Mouse (Mus musculus): ENCODE results near the gene Tmem54. TPM values are rescaled to one million over a fixed set of nuclear protein-coding genes. Genes with fewer than 3 reads are reported as not detected.

Tmem54 gene
- polyA plus RNA-seq, 1 experiment from 2014 or later = 0.16 TPM

GRCm38 (mm10) chr4:129134799-129135585 lies 29.6 kb downstream of the Tmem54 start:
- H3K4me2 ChIP-seq (ENCODE audit: low read length) = peak overlapping the region; percentile 45
- no peak overlapping the region for H3K27ac ChIP-seq (ENCODE audit: low read depth, low read length)
- no peak overlapping the region for H3K4me3 ChIP-seq (ENCODE audit: low read length)
- no peak for ATAC-seq
- no peaks in the 10 kb centered on the region for H3K9me3 ChIP-seq (ENCODE audit: control insufficient read depth, low read length)
- no peaks in the 10 kb centered on the region; the same call in 1 of the 2 replicates for H3K27me3 ChIP-seq (replicated peaks; ENCODE audit: control insufficient read depth, insufficient read depth, low read length)
- WGBS = 8% methylated on average over 15 of the region's 15 CpGs
- peaks cover 21% of the 10 kb centered on the region for H3K4me1 ChIP-seq (ENCODE audit: control insufficient read depth, insufficient read depth, low read depth, low read length)
- peak overlapping the region; percentile 45; the same call in 1 of the 2 replicates for H3K9ac ChIP-seq (ENCODE audit: low read depth, low read length)
- no peaks in the 10 kb centered on the region for H3K36me3 ChIP-seq (ENCODE audit: control insufficient read depth, insufficient read depth, low read length)

- Histone ChIP-seq H3K27me3 (replicated peaks; ENCODE audit: control insufficient read depth, insufficient read depth, low read length) (no peaks in the 10 kb centered on the region; the same call in 1 of the 2 replicates), H3K9ac (ENCODE audit: low read depth, low read length) (no peak overlapping the region), H3K36me3 (ENCODE audit: control insufficient read depth, insufficient read depth, low read length) (no peaks in the 10 kb centered on the region), H3K27ac (ENCODE audit: low read depth, low read length) (no peak overlapping the region), H3K9me3 (ENCODE audit: control insufficient read depth, low read length) (no peaks in the 10 kb centered on the region), H3K4me2 (ENCODE audit: low read length) (no peak overlapping the region), H3K4me3 (ENCODE audit: low read length) (no peak overlapping the region), H3K4me1 (ENCODE audit: control insufficient read depth, insufficient read depth, low read depth, low read length) (peaks cover 15% of the 10 kb centered on the region)
- 56% methylated on average over 2 of the region's 2 CpGs for WGBS
- ATAC-seq = no peak
Observed at GRCm38 (mm10) chr4:129135637-129136036, 30.3 kb downstream of the Tmem54 start.

GRCm38 (mm10) chr4:129136189-129136578 lies 30.8 kb downstream of the Tmem54 start:
- Histone ChIP-seq H3K4me1 (ENCODE audit: control insufficient read depth, insufficient read depth, low read depth, low read length) (peaks cover 15% of the 10 kb centered on the region), H3K9ac (ENCODE audit: low read depth, low read length) (peak overlapping the region; percentile 88), H3K27me3 (replicated peaks; ENCODE audit: control insufficient read depth, insufficient read depth, low read length) (no peaks in the 10 kb centered on the region; the same call in 1 of the 2 replicates), H3K9me3 (ENCODE audit: control insufficient read depth, low read length) (no peaks in the 10 kb centered on the region), H3K4me3 (ENCODE audit: low read length) (peak overlapping the region; percentile 70), H3K36me3 (ENCODE audit: control insufficient read depth, insufficient read depth, low read length) (no peaks in the 10 kb centered on the region), H3K4me2 (ENCODE audit: low read length) (peak overlapping the region; percentile 97), H3K27ac (ENCODE audit: low read depth, low read length) (no peak overlapping the region)
- 0 out of 2 replicates have a peak, but pooled peaks have one; percentile 32 for ATAC-seq
- 36% methylated on average over 9 of the region's 9 CpGs for WGBS

- no peaks in the 10 kb centered on the region for H3K9me3 ChIP-seq (ENCODE audit: control insufficient read depth, low read length)
- peak within 1 kb of the TSS; percentile 70 for H3K4me3 ChIP-seq (ENCODE audit: low read length)
- peak within 1 kb of the TSS; percentile 88 for H3K9ac ChIP-seq (ENCODE audit: low read depth, low read length)
- no peak within 1 kb of the TSS for H3K27ac ChIP-seq (ENCODE audit: low read depth, low read length)
- peaks cover 20% of the 10 kb centered on the region for H3K4me1 ChIP-seq (ENCODE audit: control insufficient read depth, insufficient read depth, low read depth, low read length)
- peak; percentile 31; the same call in 1 of the 2 replicates for ATAC-seq
- WGBS = 0% methylated on average over 25 of the region's 80 CpGs
- H3K36me3 ChIP-seq (ENCODE audit: control insufficient read depth, insufficient read depth, low read length) = no peaks in the 10 kb centered on the region
- peak within 1 kb of the TSS; percentile 97 for H3K4me2 ChIP-seq (ENCODE audit: low read length)
- H3K27me3 ChIP-seq (replicated peaks; ENCODE audit: control insufficient read depth, insufficient read depth, low read length) = no peaks in the 10 kb centered on the region; the same call in 1 of the 2 replicates
Observed at GRCm38 (mm10) chr4:129136579-129137391, 31.4 kb downstream of the Tmem54 start, which contains the start of gene Fndc5. TSS of gene Fndc5 (plus strand) at chr4:129136999.

GRCm38 (mm10) chr4:129137392-129138321 lies 32.3 kb downstream of the Tmem54 start:
- peak overlapping the region; percentile 88 for H3K9ac ChIP-seq (ENCODE audit: low read depth, low read length)
- peak overlapping the region; percentile 70 for H3K4me3 ChIP-seq (ENCODE audit: low read length)
- H3K9me3 ChIP-seq (ENCODE audit: control insufficient read depth, low read length) = no peaks in the 10 kb centered on the region
- no peak overlapping the region for H3K27ac ChIP-seq (ENCODE audit: low read depth, low read length)
- no peaks in the 10 kb centered on the region; the same call in 1 of the 2 replicates for H3K27me3 ChIP-seq (replicated peaks; ENCODE audit: control insufficient read depth, insufficient read depth, low read length)
- no peaks in the 10 kb centered on the region for H3K36me3 ChIP-seq (ENCODE audit: control insufficient read depth, insufficient read depth, low read length)
- 0 out of 2 replicates have a peak, but pooled peaks have one; percentile 7 for ATAC-seq
- 39% methylated on average over 14 of the region's 14 CpGs for whole genome bisulfite sequencing
- H3K4me2 ChIP-seq (ENCODE audit: low read length) = peak overlapping the region; percentile 97
- H3K4me1 ChIP-seq (ENCODE audit: control insufficient read depth, insufficient read depth, low read depth, low read length) = peaks cover 28% of the 10 kb centered on the region

- H3K27ac ChIP-seq (ENCODE audit: low read depth, low read length) = no peak overlapping the region
- H3K9me3 ChIP-seq (ENCODE audit: control insufficient read depth, low read length) = no peaks in the 10 kb centered on the region
- H3K27me3 ChIP-seq (replicated peaks; ENCODE audit: control insufficient read depth, insufficient read depth, low read length) = no peaks in the 10 kb centered on the region; the same call in 1 of the 2 replicates
- no peak overlapping the region for H3K4me3 ChIP-seq (ENCODE audit: low read length)
- no peak overlapping the region for H3K9ac ChIP-seq (ENCODE audit: low read depth, low read length)
- H3K36me3 ChIP-seq (ENCODE audit: control insufficient read depth, insufficient read depth, low read length) = no peaks in the 10 kb centered on the region
- WGBS = 93% methylated on average over 5 of the region's 5 CpGs
- ATAC-seq = no peak
- H3K4me2 ChIP-seq (ENCODE audit: low read length) = no peak overlapping the region
- H3K4me1 ChIP-seq (ENCODE audit: control insufficient read depth, insufficient read depth, low read depth, low read length) = peaks cover 36% of the 10 kb centered on the region
Observed at GRCm38 (mm10) chr4:129139642-129140041, 34.3 kb downstream of the Tmem54 start.

GRCm38 (mm10) chr4:129140808-129141207 lies 35.5 kb downstream of the Tmem54 start:
- 87% methylated on average over 4 of the region's 4 CpGs for WGBS
- no peak overlapping the region for H3K4me3 ChIP-seq (ENCODE audit: low read length)
- no peaks in the 10 kb centered on the region for H3K36me3 ChIP-seq (ENCODE audit: control insufficient read depth, insufficient read depth, low read length)
- no peaks in the 10 kb centered on the region for H3K27me3 ChIP-seq (replicated peaks; ENCODE audit: control insufficient read depth, insufficient read depth, low read length)
- H3K4me2 ChIP-seq (ENCODE audit: low read length) = no peak overlapping the region
- peaks cover 42% of the 10 kb centered on the region for H3K4me1 ChIP-seq (ENCODE audit: control insufficient read depth, insufficient read depth, low read depth, low read length)
- H3K9me3 ChIP-seq (ENCODE audit: control insufficient read depth, low read length) = no peaks in the 10 kb centered on the region
- no peak overlapping the region for H3K9ac ChIP-seq (ENCODE audit: low read depth, low read length)
- H3K27ac ChIP-seq (ENCODE audit: low read depth, low read length) = no peak overlapping the region
- no peak for ATAC-seq

- no peak overlapping the region for H3K4me2 ChIP-seq (ENCODE audit: low read length)
- no peaks in the 10 kb centered on the region for H3K36me3 ChIP-seq (ENCODE audit: control insufficient read depth, insufficient read depth, low read length)
- ATAC-seq = no peak
- peaks cover 36% of the 10 kb centered on the region for H3K4me1 ChIP-seq (ENCODE audit: control insufficient read depth, insufficient read depth, low read depth, low read length)
- no peak overlapping the region for H3K4me3 ChIP-seq (ENCODE audit: low read length)
- no peak overlapping the region for H3K9ac ChIP-seq (ENCODE audit: low read depth, low read length)
- H3K9me3 ChIP-seq (ENCODE audit: control insufficient read depth, low read length) = no peaks in the 10 kb centered on the region
- H3K27me3 ChIP-seq (replicated peaks; ENCODE audit: control insufficient read depth, insufficient read depth, low read length) = no peaks in the 10 kb centered on the region
- WGBS = 65% methylated on average over 17 of the region's 17 CpGs
- peak overlapping the region; percentile 24 for H3K27ac ChIP-seq (ENCODE audit: low read depth, low read length)
Observed at GRCm38 (mm10) chr4:129141560-129142438, 36.5 kb downstream of the Tmem54 start.

All from hindbrain, embryonic 16.5 days (tissue).